Mouse (Mus musculus) heart, embryonic 11.5 days (tissue): ENCODE data around the gene Dlst. TPM values are rescaled to one million over a fixed set of nuclear protein-coding genes. Genes with fewer than 3 reads are reported as not detected.

Experiments used
- ATAC-seq: fragments of 200-750 bp; cut with Nextera tagmentation; replicated peaks from 2 replicates; pipeline ENCODE4 v1.8.0; 2017; ENCODE audit warnings: moderate library complexity; ENCODE audit not compliant: insufficient number of reproducible peaks, low FRiP score, low TSS enrichment
- H3K27ac ChIP-seq: fragments of 300-500 bp; sonication (generic); 2 replicates; pipeline ENCODE4 v1.5.1; 2014; ENCODE audit warnings: mild to moderate bottlenecking, low read depth, low read length
- H3K27me3 ChIP-seq: fragments of 300-500 bp; sonication (generic); 2 replicates; pipeline ENCODE4 v1.6.1; 2014; ENCODE audit warnings: mild to moderate bottlenecking, low read length, mixed read lengths; ENCODE audit not compliant: control insufficient read depth, insufficient read depth
- H3K36me3 ChIP-seq: fragments of 300-500 bp; sonication (generic); 2 replicates; pipeline ENCODE4 v1.6.1; 2014; ENCODE audit warnings: mild to moderate bottlenecking, low read length, moderate library complexity, mixed read lengths; ENCODE audit not compliant: control insufficient read depth, insufficient read depth
- H3K4me1 ChIP-seq: fragments of 300-500 bp; sonication (generic); 2 replicates; pipeline ENCODE4 v1.6.1; 2014; ENCODE audit warnings: low read length; ENCODE audit not compliant: control insufficient read depth, insufficient read depth
- H3K4me2 ChIP-seq: fragments of 300-500 bp; sonication (generic); 2 replicates; pipeline ENCODE4 v1.6.1; 2014; ENCODE audit warnings: mild to moderate bottlenecking, moderate library complexity
- H3K4me3 ChIP-seq: fragments of 300-500 bp; sonication (generic); 2 replicates; pipeline ENCODE4 v1.5.1; 2014; ENCODE audit warnings: low read depth, low read length
- H3K9ac ChIP-seq: fragments of 300-500 bp; sonication (generic); 2 replicates; pipeline ENCODE4 v1.6.1; 2014; ENCODE audit warnings: mild to moderate bottlenecking, low read depth, low read length, moderate library complexity
- H3K9me3 ChIP-seq: fragments of 300-500 bp; sonication (generic); replicated peaks from 2 replicates; pipeline ENCODE4 v1.6.1; 2016; ENCODE audit warnings: low read length; ENCODE audit not compliant: control insufficient read depth
- WGBS: fragments of 180-500 bp; shearing (Covaris S2); extraction: QIAGEN DNeasy Blood & Tissue Kit; methylation state at CpG from one replicate; pipeline ENCODE4 v1.1.7; 2014; ENCODE audit not compliant: insufficient replicate concordance; 5-methylcytosine and 5-hydroxymethylcytosine counted together
- polyA plus RNA-seq: library from polyadenylated mRNA; unstranded; fragments of >200 nt; fragmentation: Nextera tagmentation; extraction: Ambion mirVana; gene quantifications from 2 replicates; pipeline ENCODE4 v1.2.1, GENCODE M21; 2014

The Dlst gene
- polyA plus RNA-seq, 1 experiment from 2014 or later, result 170 TPM

GRCm38 (mm10) chr12:85108643-85109042 lies 2.0 kb upstream of the Dlst start:
- Histone ChIP-seq H3K9me3 (no peaks in the 10 kb centered on the region), H3K4me2 (no peak overlapping the region), H3K27ac (no peak overlapping the region), H3K36me3 (no peaks in the 10 kb centered on the region), H3K4me3 (no peak overlapping the region), H3K9ac (no peak overlapping the region), H3K27me3 (no peaks in the 10 kb centered on the region), H3K4me1 (peaks cover 26% of the 10 kb centered on the region)
- no peak for ATAC-seq
- 73% methylated on average over 3 of the region's 3 CpGs for WGBS

GRCm38 (mm10) chr12:85109426-85109825 lies 1.2 kb upstream of the Dlst start:
- H3K4me3 ChIP-seq, result no peak overlapping the region

GRCm38 (mm10) chr12:85110011-85110697 lies 479 bp upstream of the Dlst start:
- H3K4me3 ChIP-seq, result peak overlapping the region; percentile 100
- peaks cover 2% of the 10 kb centered on the region; the same call in 1 of the 2 replicates for H3K36me3 ChIP-seq
- peak overlapping the region; percentile 91 for H3K27ac ChIP-seq
- peak overlapping the region; percentile 98 for H3K9ac ChIP-seq
- no peak for ATAC-seq
- WGBS, result 17% methylated on average over 18 of the region's 18 CpGs
- H3K4me1 ChIP-seq, result peaks cover 26% of the 10 kb centered on the region
- H3K27me3 ChIP-seq, result no peaks in the 10 kb centered on the region
- H3K4me2 ChIP-seq, result peak overlapping the region; percentile 96
- no peaks in the 10 kb centered on the region for H3K9me3 ChIP-seq

More at GRCm38 (mm10) chr12:85109426-85109825, 1.2 kb upstream of the Dlst start:
- no peaks in the 10 kb centered on the region for H3K9me3 ChIP-seq
- peaks cover 26% of the 10 kb centered on the region for H3K4me1 ChIP-seq
- H3K4me2 ChIP-seq, result no peak overlapping the region
- H3K36me3 ChIP-seq, result no peaks in the 10 kb centered on the region
- H3K27ac ChIP-seq, result no peak overlapping the region
- WGBS, result 54% methylated on average over 4 of the region's 4 CpGs
- H3K9ac ChIP-seq, result no peak overlapping the region
- ATAC-seq, result no peak
- H3K27me3 ChIP-seq, result no peaks in the 10 kb centered on the region

GRCm38 (mm10) chr12:85112550-85113251 lies 2.1 kb downstream of the Dlst start:
- Histone ChIP-seq H3K4me3 (no peak overlapping the region), H3K27me3 (no peaks in the 10 kb centered on the region), H3K9ac (no peak overlapping the region; the same call in 1 of the 2 replicates), H3K36me3 (peaks cover 5% of the 10 kb centered on the region; the same call in 1 of the 2 replicates), H3K27ac (peak overlapping the region; percentile 57), H3K9me3 (no peaks in the 10 kb centered on the region), H3K4me1 (peaks cover 24% of the 10 kb centered on the region), H3K4me2 (peak overlapping the region; percentile 96)
- ATAC-seq, result no peak
- 80% methylated on average over 7 of the region's 7 CpGs for WGBS

GRCm38 (mm10) chr12:85113337-85113736 lies 2.7 kb downstream of the Dlst start:
- Histone ChIP-seq H3K4me1 (peaks cover 24% of the 10 kb centered on the region), H3K27me3 (no peaks in the 10 kb centered on the region), H3K4me2 (peak overlapping the region; percentile 96), H3K27ac (peak overlapping the region; percentile 57), H3K9me3 (no peaks in the 10 kb centered on the region), H3K9ac (no peak overlapping the region), H3K4me3 (no peak overlapping the region), H3K36me3 (peaks cover 5% of the 10 kb centered on the region; the same call in 1 of the 2 replicates)
- 74% methylated on average over 3 of the region's 3 CpGs for WGBS
- ATAC-seq, result no peak

GRCm38 (mm10) chr12:85113917-85114316 lies 3.3 kb downstream of the Dlst start:
- Histone ChIP-seq H3K27ac (0 out of 2 replicates have a peak overlapping the region, but pooled peaks have one; percentile 15), H3K36me3 (peaks cover 10% of the 10 kb centered on the region; the same call in 1 of the 2 replicates), H3K27me3 (no peaks in the 10 kb centered on the region), H3K4me2 (no peak overlapping the region), H3K9me3 (no peaks in the 10 kb centered on the region), H3K4me1 (peaks cover 24% of the 10 kb centered on the region), H3K9ac (no peak overlapping the region), H3K4me3 (no peak overlapping the region)
- 93% methylated on average over 3 of the region's 3 CpGs for WGBS
- ATAC-seq, result no peak

- no peak for ATAC-seq
- no peaks in the 10 kb centered on the region for H3K27me3 ChIP-seq
- H3K4me2 ChIP-seq, result no peak overlapping the region
- H3K9me3 ChIP-seq, result no peaks in the 10 kb centered on the region
- H3K9ac ChIP-seq, result no peak overlapping the region
- peaks cover 18% of the 10 kb centered on the region for H3K4me1 ChIP-seq
- H3K27ac ChIP-seq, result no peak overlapping the region
- 79% methylated on average over 7 of the region's 7 CpGs for WGBS
- peaks cover 14% of the 10 kb centered on the region; the same call in 1 of the 2 replicates for H3K36me3 ChIP-seq
- no peak overlapping the region for H3K4me3 ChIP-seq
Measured at GRCm38 (mm10) chr12:85115678-85116077, 5.0 kb downstream of the Dlst start.

- Histone ChIP-seq H3K4me2 (no peak overlapping the region), H3K4me3 (no peak overlapping the region), H3K4me1 (no peaks in the 10 kb centered on the region), H3K27ac (no peak overlapping the region), H3K36me3 (peaks cover 37% of the 10 kb centered on the region), H3K27me3 (no peaks in the 10 kb centered on the region), H3K9me3 (no peaks in the 10 kb centered on the region), H3K9ac (no peak overlapping the region)
- 93% methylated on average over 9 of the region's 9 CpGs for WGBS
- ATAC-seq, result no peak
Measured at GRCm38 (mm10) chr12:85121806-85122459, 11.3 kb downstream of the Dlst start.
